Mouse (Mus musculus): ENCODE measurements around the gene Insr.

- TF ChIP-seq GATA1 (IDR thresholded peaks at IDR 0.05; ENCODE audit: low read length) (no peak), TAL1 (IDR thresholded peaks at IDR 0.05; ENCODE audit: low read length) (no peak)
Measured at GRCm38 (mm10) chr8:3327538-3328245, 48.3 kb upstream of the Insr start.

All from erythroblast, embryonic 14.5 days (primary cell).